Mouse (Mus musculus): ENCODE data around the gene Cytl1. TPM values are rescaled to one million over a fixed set of nuclear protein-coding genes. Genes with fewer than 3 reads are reported as not detected.

The Cytl1 gene
- polyA plus RNA-seq, 1 experiment, result 22.1 TPM

GRCm38 (mm10) chr5:37769031-37769430, 33.7 kb downstream of the Cytl1 start:
- no peak for DNase-seq (ENCODE audit: low spot score)

DNA sequence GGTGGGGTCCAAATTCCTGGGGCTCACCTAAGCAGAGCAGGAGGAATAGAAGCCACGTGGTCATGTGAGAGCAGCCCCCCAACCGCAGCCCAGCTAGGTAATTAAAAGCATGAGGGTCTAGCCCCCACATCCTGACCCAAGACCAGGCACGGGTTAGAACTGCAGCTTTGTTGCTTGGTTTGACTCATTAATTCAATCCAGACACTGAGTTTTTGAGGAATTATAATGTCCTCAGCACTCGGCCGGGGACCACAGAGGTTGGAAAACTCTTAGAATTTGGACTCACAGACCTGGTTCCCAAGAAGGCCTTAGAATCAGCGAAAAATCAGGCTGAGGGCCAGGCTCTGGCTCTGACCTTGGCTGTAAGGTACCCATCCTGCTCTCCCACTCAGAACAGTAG, 35.6 kb downstream of the Cytl1 start:
- no peak for DNase-seq (ENCODE audit: low spot score)

DNA sequence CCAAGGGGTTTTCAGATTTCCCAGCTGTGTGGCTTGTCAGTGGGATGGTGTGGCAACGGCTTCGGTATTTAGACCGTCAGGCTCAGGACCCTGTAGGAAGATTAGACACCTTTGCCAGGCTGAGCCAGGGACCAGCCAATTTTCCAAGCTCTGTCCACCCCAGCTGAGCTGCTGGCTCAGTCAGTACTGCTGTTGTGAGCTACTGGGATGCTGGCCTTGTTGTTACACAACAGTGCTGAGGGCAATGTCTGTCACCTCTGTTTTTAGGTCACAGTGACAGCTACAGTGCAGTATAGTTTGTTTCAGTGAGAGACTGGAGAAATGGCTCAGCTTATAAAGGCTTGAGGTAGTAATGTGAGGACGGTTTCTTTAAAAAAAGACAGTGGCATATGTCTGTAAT, 38.7 kb downstream of the Cytl1 start:
- no peak for DNase-seq (ENCODE audit: low spot score)

DNA sequence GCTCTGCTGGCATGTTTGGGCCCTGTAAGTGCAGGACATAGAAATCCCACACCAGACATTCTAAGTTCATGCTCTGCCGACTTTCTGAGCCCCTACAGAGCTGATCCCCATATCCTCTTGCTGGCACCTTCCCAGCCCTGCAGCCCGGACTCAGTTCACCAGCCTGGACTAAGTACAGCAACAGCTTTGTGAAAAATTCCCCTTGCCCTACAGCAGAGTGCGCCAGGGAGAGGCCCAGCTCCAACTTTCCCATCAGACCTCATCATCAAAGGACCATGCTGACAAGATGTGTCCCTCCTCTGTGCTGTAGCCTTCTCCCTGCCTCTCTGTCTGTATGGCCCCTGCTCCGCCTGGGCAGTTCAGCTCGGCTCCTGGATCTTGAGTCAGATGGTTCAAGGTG, 40.4 kb downstream of the Cytl1 start:
- DNase-seq (ENCODE audit: low spot score), result no peak

DNA sequence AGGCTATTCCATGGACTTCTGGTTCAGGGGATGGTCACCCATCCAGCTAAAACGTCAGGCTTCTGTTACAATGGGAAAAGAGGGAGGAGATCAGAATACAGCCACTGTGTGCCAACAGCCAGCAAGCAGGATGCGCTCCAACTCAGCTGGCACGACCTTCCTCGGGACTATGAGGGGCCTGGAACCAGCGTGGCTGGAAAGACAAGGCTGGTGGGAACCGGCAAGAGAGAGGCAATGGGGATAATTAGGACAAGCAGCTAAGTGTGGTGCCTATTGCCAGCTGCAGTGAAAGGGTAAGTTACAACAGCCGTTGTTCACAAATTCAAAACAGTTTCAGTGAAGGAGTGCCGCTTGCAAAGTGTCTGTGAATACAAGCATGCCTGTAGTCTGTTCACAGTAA, 48.0 kb downstream of the Cytl1 start:
- DNase-seq (ENCODE audit: low spot score), result no peak

DNA sequence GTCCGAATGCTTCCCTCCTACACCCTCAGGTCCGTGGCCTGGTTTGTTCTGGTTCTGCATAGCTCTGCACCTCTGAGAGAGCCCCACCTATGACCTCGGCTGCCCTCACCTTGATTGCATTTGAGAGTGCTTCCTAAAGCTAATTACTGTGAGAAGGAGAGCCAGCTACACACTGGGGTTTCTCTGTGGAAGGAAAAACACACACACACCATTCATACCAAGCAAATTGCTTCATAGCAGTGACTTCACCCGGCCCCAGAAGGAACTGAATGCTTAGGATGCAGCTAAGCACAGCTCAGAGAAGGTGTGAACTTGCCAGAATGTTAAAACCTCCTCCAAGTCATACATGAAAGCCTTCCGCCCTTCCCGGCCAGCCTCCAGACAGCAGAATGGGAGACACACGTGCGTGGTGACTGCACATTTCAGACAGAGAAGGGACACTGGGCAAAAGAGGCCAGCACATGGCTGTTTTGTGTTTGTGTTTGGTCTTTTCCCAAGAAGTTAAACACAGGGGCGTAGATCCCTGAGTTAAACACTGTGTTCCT, 49.6 kb downstream of the Cytl1 start:
- no peak for DNase-seq (ENCODE audit: low spot score)

Other genes starting within 250 kb of the Cytl1 start
- gene Stk32b, start 18.3 kb upstream of the Cytl1 start, polyA plus RNA-seq (2012; rRNA removed), result 0.07 and 0.10 TPM in 2 replicates
- gene Msx1, start 89.1 kb downstream of the Cytl1 start, polyA plus RNA-seq (2012; rRNA removed), result 2.9 and 3.3 TPM in 2 replicates

All from urinary bladder, adult 2 months (tissue).